Mouse (Mus musculus) kidney, postnatal 10 days (tissue): Measurements from ENCODE around the gene Fgg.
A peak's percentile ranks its signal among the peaks of the same experiment; 100 is the strongest.

Experiments used
- DNase-seq: peaks from one replicate; pipeline ENCODE4 v3.0.0; 2021; ENCODE audit warnings: mixed read lengths

Gene Fgg

DNA sequence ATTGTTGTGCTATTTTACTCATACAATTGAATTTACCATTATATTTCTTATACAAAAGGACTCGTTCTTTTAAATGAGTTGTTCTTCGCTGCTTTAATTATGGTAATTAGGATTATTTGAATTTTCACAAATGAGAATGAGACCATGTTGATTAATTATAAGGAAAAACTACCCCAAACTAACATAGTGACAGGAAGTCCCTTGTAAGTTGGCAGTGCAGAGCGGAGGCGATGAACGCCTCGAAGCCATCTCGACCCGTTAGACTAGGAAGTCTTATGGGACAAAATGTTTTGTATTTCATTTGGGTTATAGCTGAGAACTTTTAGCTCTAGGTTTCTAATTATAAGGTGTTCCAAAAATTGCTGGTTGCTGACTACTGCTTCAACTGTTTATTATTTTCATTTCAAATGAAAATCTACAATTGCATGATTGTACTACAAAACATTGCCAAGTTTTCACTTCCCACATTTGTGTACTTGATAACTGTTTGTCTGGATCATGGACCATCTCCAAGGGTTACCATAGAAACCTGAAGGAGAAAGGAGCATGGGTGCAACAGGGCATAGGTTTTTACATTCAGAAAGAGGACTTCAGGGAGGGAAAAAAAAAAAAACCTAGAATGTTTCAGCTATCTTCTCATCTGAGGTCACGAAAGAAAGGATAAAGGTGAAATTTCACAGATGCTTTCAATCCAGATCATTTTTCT lies 20.2 kb downstream of the Fgg start:
- no peak for DNase-seq

DNA sequence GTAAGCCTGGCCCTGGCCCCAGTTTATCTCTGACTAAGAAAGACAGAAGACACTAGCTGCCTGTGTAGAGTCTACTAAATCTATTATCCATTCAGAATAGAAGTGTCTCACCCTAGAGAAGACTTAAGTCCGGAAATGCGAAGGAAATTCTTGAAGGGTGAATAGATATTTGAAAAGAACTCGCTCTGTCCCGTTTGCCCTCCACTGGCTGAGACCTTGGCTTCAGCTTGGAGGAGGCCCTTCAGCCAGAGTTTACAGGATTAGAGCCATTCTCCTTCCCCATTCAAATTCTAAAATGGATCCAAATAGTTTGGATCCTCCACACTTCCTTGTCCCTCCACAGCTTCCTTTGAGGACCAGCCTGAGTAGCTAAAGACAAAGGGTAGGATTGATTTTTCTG lies 22.8 kb downstream of the Fgg start:
- DNase-seq = no peak

DNA sequence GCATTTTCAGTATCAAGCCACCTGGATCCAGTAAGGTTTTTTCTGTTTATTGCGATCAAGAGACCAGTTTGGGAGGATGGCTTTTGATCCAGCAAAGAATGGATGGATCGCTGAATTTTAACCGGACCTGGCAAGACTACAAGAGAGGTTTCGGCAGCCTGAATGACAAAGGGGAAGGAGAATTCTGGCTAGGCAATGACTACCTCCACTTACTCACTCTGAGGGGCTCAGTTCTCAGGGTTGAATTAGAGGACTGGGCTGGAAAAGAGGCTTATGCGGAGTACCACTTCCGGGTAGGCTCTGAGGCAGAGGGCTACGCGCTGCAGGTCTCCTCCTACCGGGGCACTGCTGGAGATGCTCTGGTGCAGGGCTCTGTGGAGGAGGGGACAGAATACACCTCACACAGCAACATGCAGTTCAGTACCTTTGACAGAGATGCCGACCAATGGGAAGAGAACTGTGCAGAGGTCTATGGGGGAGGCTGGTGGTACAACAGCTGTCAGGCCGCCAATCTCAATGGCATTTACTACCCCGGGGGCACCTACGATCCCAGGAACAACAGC lies 25.3 kb downstream of the Fgg start:
- DNase-seq = no peak

DNA sequence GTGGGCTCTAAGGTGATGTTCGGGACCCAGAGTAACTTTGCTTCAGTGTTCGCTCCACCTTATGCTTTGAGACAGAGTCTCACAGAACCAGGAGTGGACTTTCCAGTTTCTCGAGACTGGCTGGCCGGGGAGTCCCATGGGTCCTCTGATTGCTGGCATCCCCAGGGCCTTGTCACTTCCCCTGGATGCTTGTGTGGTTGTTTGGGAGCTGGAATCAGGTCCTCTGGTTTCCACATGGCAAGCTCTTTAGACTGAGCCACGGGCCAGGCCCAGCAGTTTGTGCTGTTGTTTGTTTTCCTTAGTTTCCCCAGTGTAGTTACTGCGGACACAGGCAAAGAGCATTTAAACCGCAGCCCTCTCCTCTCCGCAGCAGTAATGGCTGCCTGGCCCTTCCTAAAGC lies 26.3 kb downstream of the Fgg start:
- no peak for DNase-seq

DNA sequence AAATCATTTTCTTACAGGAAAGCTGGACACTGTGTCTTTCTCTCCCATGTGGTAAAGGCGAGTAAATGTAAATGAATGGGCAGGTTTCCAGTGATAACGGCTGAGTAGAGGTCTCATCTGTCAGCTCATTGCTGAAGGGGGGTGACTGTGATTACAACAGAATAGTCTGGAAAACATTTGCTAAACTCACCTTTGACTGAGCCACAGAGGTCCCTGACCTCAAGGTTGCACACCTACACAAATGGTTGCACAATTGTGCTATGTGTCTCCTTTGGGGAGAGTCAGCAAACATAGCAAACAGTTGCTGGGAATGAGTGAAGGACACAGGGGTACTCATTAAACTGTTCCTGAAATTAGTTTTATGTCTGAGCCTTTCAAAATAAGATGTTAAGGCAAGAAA lies 31.3 kb downstream of the Fgg start:
- DNase-seq = no peak

DNA sequence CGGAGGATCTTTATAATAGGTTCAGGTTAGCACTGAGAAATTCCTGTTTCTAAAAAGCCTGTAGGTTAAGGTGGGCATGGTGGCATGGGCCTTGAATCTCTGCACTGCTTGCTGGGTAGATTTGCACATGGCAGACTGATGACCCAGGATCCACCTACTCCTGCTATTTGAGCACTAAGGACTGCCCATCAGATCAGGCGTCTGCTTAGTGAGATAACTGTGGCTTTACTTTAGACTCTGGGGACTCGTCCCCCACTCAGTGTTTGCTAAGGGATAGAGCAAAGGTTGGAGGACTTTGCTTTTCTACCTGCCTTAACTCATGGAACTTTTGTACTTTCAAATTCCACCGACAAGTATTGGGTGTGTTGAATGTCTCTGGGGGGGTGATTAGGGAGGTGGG lies 32.1 kb downstream of the Fgg start:
- no peak for DNase-seq

DNA sequence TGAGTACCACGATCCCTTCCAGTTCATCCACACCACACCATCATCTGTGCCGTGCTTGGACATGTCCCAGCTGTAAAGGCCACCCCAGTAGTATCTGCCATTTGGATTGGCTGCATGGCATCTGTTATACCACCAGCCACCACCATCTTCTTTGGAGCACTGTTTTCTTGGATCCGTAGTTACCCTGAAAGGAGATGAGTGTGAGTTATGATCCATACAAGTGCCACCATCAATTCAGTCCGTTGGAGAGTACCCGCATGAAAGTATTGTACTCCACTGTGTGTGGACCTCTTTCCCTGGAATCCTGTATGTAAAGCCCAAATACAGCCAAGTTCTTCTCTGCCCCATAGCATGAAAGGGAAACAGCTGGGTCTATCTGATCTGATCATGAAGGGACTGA lies 34.9 kb downstream of the Fgg start:
- DNase-seq = no peak

DNA sequence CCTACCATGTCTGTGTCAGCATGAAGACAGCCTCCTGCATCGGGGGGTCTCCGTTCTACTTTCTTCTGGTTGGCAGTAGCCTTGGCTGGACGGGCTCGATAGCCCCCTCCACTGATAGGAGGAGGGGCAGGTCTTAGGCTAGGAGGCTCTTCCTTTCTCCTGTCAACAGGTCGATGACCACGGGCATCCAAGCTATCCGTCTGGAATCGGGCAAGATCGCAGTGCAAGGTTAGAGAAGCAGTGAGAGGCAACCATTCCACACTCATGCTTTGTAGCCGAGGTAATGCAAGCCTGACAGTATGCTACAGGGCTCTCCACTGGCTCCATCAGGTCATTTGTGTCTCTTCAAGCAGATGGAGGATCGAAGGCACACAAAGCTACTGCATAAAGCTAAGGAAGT lies 39.1 kb downstream of the Fgg start:
- no peak for DNase-seq

DNA sequence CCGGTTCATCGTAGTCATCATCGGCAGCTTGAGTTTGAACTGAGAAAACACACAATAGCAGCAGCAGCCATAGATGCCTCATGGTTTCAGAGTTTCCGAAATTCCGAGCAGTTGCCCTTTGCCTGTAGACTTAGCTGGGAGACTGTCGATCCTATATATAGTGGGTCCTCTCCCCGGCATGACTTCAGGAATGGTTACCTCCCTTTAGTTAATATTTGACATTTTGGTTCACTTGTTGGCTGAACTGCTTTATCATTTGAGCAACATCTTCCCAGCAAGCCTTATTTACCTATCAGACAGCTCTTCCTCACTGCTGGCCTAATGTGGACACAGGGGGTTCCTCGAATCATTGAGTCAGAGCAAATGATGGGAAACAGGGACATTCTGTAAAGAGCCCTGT lies 42.2 kb downstream of the Fgg start, which contains the start of gene Fgb:
Gene Fgb, minus strand, starts transcription at position 184 of the 400 bp plus-strand sequence.
- DNase-seq = no peak

DNA sequence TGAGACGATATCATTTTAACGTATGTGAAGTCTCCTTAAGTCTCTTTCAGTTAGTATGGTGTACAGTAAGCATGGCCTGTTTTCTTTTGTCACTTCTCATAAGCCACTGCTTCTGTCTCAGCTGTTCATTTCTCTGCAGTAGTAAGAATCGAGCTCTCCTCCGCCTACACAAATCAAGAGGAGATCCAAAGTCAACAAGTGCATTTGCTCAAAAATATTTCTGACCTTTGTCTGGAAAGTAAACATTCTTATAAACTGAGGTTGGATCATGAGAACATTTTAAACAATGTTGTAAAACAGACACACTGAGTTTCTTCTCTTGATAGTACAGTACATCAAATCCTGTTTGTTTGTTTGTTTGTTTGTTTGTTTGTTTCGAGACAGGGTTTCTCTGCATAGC lies 43.1 kb downstream of the Fgg start:
- no peak for DNase-seq

DNA sequence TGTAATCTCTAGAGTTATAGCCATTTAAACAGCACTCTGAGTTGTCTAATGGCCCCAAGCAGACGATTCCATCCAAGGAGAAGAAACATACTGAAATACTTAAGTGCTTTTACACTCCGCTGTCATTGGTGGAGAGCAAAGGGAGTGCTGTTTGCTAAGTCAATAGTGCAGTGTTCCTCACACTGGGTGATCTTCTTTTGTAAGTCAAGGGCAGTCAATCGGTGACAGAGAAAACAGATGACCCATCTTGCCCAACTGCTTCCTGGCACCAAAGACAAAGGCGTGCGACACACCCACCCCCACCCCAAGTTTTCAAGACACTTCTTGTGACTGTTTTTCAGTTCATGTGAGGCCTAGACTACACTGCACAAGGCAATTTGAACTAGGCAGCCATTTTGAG lies 44.6 kb downstream of the Fgg start:
- DNase-seq = no peak

DNA sequence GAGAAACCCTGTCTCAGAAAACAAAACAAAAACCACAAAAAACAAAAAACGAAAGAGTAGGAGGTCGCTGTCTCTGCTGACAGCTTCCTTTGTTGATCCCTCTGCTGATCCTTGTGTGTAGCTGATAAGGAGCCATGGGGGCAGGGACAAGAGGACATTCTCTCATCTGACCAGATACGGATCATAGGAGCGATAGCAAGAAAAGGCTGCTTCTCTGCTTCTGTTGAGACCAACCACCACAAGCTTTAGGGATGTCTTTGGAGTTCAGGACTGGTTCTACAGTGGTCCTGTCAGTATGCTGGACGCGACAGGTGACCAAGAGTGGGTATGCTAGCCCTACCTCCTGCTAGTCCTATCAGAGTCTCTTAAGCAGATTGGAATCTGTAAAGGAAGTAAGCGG lies 45.6 kb downstream of the Fgg start:
- no peak for DNase-seq

DNA sequence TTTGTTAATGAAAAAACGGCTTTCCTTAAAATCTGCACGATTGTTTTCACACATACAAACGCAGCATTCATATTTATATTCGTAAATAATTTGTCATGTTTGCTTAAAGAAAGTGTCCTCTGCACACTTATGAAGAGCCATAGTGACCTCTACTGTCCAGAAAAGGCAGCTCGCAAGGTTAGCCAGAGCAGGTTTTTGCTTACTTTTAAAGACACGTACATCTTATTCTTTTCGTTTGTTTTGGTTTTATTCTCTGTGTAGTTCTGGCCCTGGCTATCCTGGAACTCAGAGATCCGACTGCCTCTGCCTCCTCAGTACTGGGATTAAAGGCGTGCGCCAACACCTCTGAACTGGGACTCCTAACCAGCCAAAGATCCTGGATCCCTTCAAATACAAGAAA lies 46.2 kb downstream of the Fgg start:
- DNase-seq = peak; percentile 64

DNA sequence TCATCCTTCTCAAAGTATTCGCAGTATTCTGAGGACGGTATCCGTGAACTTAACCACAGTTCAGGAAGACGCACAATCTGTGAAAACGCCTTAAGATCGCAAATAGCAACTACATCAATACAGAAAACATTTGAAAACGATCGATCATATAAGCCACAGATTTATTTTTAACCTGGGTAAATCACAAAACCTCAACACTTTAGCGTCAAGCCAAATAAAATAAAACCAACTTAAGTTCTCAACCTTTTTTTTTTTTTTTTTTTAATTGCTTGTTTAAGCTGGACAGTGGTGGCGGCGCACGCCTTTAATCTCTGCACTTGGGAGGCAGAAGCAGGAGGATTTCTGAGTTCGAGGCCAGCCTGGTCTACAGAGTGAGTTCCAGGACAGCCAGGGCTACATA lies 47.2 kb downstream of the Fgg start:
- DNase-seq = no peak

DNA sequence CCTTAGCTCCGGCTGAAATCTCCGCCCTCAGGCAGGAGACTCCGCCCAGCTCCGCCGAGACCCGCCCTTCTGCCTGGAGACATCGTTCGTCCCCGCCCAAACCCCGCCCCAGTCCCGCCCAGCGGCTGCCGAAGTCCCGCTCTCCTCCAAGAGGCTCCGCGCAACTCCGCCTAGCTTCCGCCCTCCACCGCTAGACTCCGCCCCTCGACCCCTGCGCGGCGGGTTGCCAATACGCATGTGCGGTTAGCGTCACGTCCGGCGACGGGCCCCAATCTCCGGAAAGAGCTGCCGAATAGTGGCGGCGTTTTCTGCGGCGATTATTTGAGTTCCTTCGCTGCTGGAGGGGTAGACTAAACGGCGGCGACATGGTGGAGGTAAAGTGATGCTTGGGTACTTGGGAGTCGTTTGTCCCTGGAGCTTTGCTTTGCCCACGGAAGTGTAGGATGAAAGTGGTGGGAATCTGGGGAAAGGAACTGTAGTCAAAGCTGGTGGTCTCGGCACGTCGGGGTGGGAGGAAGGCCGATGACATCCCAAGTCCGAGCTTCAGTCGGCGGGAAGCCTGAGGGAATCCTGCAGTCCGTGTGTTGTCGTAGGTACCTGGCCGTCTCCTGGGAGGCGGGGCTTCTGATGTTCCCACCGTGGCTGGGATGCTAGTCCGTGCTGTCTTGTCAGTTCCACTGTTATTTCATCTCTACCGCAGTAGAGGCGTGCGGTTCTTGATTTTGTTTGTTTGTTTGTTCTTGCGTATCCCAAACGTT lies 47.9 kb downstream of the Fgg start, which contains the start of gene Plrg1:
Gene Plrg1, plus strand, starts transcription at position 242 of the 758 bp plus-strand sequence.
- DNase-seq = peak; percentile 99

DNA sequence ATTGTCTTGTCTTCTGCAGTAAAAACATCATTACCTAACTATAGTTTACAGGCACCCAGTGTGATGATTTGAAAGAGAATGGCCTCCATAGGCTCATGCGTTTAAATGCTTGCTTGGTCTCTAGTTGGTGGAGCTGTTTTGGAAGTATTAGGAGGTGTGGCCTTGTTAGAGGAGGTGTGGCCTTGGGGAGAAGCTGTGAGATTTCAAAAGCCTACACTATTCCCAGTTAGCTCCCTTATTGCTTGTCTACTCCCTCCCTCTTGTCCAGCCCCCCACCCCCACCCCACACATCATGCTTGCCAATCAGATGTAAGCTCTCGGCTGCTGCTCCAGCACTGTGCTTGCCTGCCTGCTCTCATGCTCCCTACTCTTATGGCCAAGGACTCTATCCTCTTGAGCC lies 49.5 kb downstream of the Fgg start:
- DNase-seq = no peak
